Mouse (Mus musculus): ENCODE measurements around the gene Cntn1.

Cntn1 gene

DNA sequence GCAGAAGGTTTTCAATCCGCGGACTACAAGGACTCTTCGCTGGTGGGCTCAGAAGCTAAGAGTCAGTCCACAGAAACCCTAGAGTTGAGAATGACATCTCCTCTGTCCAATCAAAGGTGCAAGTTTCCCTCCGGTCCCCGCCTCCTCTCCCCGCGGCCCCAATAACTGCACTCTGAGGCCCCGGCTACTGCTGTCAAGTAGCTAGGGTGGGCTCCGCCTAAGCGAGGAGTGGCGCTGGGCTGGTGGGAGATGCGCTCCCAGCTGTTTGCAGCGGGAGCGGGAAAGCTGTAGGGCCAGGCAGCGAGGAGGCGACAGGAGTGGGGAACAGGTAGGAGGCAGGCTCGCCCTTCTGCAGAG lies at the start of gene Cntn1:
Cntn1 (plus strand) TSS at position 170 of the 357 bp plus-strand sequence.
- DNase-seq, result peak; percentile 27

DNA sequence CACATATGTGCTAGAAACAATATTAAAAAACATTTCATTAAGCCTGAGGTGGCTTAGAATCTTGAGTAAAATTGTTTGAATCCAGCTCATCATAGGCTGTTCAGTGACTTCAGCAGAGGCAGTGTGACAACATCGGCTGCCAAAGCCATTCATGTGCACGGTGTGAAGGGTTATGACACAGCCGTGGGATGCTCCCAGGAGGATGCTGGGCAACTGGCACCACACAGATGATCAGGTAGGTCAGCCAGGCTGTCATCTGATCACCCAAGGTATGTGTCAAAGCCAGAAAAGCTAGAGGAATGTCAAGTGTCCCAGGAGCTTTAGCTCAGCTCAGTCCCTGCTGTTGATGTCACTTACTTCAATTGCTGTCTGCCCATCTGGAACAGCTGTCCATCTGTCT lies 49.5 kb upstream of the Cntn1 start:
- no peak for DNase-seq

DNA sequence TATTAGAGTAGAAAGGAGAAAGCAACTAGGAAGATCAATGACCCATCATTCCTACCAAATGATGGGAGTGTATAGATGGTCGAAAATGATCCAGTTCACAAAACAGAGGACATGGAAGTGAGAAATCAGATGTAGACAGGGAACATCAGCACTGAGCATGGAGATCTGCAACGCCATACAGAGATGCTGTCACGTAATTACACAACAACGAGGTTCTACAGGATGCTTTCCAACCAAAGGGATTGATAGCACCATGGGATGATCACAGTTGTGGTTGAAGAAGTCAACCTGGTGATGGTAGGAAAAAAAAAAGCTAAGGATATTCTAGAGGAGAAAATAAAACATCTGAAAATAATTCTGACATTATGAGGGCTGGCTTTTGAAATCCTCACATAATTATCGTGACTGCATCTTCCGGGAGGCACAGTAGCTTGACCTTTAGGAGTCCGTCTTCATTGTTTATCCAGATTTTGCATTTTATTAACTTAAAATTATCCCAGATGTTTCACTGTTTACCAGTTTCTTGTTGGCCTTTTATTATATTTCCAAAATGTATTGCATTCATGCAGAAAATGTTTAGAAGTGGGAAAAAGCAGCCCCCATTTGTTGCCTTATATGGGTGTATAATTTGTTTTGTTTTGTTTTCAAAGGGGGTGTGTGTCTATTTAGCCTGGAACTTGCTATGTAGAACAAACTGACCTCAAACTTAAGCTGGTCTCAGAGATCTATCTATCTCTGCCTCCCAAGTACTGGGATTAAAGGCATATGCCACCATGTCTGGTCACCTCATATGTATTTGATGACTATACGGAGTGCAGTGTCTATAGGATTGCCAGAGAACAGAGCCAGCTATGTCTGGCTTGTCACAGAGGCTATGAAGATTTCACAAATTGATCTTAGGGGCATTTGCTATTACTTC lies 38.5 kb upstream of the Cntn1 start:
- DNase-seq, result no peak

DNA sequence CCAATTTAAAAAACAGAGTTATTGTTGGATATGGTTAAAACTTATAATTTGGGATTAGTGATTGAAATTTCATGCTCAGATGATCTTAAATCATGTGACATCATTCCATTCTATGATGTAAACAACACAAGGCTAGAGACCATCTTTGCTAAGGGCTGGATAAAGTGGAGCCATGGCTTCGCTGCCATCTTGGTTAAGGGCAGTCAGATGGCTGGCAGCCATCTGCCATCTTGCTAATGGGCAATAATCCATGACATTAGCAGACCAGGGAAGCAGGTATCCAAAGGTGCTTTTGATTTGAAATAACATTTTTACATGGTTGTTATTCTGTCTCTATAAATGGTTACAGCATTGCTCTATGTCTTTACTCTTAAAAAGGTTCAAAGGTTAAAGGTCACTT lies 16.9 kb upstream of the Cntn1 start:
- no peak for DNase-seq

DNA sequence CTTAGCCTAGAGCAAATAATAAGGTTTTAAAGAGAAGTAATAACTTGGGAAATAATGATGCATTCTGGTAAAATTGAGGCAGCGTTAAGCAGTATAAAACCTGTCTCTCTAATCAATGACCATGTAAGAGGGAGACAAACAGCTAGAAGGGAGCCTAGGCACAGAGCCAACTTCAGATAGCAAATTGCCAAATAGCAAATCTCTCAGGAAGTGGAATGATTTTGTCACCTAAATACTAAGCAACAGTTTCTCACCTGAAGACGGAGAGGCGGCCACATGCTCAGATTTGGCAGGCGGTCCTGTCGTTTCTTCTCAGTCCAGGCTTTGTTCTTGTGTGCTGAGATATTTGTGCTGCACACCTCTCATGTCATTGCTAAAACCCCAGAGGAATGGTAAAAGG lies 8.4 kb upstream of the Cntn1 start:
- no peak for DNase-seq

DNA sequence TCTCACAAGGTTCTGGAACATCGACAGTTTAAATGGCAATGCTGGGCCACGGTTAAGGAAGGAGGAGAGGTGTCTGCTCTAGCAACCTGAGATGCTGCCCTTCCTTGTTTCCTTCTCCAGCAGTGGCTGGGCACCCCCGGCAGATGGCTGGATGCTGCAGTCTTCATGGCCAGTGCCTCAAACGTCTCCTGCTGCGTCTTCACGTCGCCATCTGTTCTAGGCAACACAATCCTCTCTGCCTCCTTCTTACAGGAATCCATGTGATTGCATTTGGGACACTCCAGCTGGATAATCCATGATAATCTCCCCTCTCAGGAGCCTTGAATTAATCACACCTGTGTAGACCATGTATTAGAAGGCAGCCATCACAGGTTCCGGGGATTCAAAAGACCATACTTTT lies 4.9 kb upstream of the Cntn1 start:
- DNase-seq, result no peak

DNA sequence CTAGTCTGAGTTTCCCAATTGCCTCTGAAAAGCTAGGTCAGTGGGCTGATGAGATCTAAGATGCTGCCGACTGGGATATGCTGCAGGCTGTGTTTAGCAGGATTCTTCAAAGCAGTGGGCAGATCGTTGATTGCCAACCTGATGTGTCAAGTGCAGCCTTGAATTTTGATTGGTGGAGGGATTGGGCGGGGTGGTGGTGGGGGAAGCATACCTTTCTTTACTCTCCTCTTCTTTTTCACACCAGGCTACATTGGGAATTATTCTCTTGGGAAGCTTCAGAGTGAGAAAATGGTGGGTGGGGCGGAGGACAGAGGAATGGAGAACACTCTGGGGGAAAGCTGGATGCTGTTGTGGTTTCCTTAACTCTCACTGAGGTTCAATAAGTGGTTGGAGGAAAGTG lies 2.9 kb upstream of the Cntn1 start:
- DNase-seq, result no peak

DNA sequence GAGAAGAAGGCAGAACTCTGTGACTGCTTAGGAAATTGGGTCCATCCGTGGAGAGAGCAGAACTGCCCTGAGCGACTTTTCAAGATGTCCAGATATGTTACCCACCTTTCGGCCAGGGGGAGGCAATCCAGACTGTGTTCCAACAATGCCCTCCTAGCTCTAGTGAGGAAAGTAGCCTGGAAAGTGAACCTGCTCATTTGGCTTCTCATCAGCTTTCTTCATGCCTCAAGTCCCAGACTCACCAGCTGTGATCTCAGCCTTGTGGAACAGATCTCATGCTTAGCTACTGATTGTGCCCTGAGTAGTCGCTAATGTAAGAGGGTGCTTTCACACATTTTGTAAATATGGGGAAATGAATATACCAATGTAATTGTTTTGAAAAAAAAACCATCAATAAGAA lies 2.4 kb upstream of the Cntn1 start:
- no peak for DNase-seq

DNA sequence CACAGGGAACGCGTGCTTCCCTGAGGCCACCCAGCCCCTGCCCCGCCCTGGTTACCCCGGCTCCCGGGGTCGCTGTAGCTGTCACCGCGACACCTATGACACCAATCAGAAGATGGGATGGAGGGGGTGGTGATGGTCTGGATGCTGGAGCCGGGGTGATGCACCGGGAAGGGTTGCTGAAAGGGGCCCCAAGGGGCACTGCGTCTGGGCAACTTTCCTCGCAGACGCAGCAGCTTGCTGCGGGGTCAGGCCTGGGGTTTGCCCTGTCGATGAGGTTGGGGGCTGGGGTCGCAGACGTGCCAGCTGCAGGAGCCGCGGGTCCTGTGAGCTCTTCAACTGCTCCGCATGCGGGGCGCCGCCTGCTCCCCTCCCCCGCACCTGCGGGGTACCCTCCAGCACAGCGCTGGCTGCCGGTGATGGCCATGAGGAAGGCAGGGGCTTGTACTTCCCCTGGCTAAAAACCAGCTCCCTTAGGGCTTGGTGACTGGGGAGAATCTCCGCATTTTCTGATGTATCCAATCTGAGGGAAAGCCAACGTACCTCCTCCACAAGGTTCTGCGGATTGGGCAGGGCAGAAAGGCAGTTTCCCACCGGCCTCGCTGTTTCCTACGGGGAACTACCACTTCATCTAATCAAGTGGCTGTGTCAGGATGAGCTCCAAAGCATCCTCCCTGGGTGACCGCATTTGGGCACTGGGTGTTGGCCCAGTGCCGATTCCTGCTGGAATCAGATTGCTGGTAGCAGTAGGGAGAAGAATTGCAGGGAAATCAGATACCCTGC lies 578 bp downstream of the Cntn1 start:
- peak; percentile 12 for DNase-seq

DNA sequence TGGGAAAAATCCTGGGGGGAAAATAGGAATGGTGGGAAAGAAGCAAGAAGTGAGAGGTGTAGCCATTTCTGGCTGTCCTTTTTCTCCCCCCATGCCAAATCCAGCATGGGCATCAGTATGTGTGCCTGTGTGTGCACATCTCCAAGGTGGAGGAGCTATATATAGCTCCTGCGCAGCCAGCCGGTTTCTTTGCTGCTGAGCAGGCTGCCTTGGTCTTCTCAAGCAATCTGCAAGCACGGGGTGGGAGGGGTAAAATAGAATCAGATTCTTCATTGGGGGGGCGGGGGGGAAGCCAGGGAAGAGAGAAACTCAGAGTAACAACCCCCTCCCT lies 1.1 kb downstream of the Cntn1 start:
- no peak for DNase-seq

DNA sequence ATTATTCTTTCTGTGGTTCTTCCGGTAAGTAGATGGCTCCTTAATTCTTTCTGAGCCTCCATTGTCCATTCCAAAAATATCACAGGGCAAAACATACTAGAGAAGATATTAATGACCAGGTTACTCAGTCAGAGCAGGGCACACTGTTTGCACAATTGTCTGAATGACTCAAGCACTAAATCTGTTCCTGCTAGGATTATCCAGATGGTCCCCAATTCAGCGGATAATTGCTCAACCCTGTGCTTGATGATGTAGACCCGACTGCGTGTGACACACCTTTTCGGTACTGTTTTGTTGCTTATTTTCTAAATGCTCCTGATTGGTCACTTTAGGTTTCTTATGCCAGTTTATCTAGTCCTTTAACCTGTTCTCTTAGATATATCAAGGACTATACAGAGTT lies 6.6 kb downstream of the Cntn1 start:
- DNase-seq, result no peak

DNA sequence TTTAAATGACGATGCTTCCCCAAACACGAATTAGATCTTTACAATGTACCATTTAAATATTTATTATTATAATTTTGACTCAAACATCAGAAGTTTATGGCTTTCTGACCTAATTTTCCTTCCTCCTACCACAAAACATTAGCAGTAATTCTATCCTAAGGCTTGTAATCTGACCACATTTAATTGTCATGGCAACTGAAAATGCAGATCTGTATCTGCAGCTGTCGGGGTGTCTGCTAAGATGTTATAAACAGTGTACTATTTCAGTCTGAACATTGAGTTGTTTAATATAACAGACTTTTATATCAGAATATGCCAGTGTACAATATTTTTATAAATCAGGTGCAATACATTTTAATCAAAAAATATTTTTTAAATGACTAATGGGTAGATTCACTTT lies 10.0 kb downstream of the Cntn1 start:
- no peak for DNase-seq

DNA sequence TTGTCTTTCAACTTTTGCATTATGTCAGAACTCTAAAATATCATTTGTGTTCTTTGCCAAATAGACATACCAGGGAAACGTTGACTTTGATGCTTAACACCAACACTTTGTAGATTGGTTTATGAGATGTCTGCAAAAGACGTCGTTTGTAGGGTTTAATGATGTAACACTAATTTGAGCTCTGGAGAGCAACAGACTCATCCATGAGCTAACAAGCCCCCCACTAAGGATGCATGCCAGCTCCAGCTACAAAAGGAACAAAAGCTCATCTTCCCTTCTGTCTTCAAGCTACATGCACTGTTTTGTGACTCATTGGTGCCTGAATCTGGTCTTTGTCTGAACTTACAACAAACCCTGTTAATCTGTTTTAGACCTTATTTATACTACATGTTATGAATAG lies 28.5 kb downstream of the Cntn1 start:
- DNase-seq, result no peak

DNA sequence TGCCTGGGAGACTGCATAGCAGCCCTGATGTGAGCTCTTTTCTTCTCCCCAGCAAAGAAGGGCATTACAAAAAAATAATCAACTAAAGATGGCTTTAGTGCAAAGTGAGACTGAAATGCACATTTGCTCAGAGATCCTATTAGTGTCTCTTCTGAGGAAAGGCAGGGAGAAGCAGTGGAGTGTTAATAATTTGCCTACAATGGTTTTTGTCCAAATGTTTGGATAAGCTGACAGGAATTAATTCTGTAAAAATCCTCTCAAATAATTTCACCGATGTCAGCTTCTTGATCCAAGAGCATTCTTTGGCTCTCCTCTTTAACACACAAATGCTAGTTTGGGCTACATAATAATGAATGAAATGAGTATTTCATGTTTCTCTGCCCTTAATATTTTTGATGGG lies 34.9 kb downstream of the Cntn1 start:
- no peak for DNase-seq

DNA sequence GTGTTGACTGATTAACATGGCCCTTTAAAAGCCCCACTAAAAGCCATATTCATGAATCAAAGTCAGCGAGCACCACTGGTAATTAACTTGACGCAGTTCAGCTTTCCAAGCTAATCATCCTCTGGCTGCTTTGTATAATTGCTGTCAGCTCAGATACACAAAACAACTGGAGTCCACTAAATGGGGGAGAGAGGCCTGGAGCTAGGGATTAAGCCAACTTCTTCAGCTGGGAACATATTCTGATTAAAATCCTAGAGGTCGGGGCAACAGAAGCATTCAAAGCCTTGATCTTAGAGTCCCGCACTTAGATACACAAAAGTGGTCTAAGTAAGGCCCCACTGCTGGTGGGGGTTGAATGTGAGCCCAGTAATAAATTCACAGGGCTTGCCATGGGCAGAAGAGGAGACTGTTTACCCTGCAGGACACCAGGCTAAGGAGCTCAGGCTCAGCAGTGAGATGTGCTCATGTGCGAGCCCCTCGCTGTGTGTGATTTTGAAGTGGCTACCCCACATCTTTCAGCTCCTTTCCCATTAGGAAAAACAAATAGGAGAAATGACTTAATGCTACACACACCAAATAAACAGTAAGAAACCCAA lies 36.8 kb downstream of the Cntn1 start:
- no peak for DNase-seq

DNA sequence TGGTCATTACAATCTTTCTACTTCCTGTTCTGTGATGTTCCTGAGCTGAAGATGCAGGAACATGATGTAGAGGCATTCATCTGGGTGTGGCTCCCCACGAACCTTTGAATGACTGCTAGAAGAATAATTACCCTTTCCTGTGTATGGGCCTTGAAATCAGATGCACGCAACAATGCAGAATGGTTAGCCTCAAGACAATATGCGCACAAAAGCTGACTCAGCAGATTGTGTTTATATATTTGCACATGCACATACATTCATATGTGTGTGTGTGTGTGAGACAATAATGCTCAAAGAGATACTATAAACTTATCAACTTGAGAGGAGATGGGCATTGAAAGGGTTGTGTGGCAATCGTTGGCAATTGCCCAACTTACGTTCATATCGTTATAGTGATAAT lies 39.8 kb downstream of the Cntn1 start:
- no peak for DNase-seq

DNA sequence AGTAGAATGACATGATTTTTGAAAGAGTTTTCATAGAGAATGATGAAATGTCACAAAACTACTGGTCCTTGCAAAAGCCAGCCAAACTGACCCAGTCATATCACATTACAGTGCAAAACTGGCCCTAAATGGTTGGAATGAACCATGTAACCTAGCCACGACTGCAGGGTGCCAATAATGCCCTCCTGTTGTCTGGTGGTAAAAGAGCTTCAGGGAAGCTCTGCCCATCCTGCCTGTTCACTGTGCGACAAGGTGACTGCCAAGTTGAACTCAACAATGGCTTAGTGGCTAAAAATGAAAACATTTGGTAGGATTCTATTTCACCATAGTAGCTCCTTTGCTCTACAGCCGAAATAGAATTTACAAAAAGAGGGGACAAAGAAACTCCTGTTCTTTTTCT lies 41.1 kb downstream of the Cntn1 start:
- no peak for DNase-seq

DNA sequence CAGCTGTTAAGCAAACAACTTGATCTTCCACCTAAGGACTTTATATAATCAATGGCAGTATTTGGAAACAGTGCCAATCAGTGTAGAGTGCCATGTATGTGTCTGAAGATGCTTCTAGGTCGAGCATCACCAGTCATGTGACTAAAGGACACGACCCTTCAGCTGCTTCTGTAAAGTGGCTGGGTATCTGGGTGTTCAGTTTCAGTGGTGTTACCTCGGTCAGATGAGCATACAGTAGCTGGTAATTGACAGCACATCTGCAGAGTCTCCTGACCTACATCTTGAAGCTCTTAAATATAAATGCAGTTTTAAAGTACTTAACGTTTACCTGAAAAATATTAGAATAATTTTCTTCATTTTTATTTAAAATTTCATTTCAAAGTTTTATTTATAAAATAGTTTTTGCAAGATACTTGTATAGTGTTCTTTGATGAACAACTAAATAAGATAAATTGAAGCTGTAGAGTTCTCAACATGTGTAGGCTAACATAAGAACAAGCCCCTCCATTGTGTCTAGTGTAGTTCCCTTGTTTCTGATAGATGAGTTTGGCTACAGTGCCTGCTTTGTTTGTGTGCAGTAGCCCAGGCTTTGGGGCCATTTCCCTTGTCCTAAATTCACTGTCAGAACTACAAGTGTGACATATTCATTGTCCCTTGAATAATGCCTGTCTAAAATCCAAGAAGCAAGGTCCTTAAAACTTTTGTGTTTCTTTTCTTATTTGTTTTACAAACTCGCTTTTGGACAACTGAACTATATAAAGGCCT lies 48.6 kb downstream of the Cntn1 start:
- no peak for DNase-seq

DNA sequence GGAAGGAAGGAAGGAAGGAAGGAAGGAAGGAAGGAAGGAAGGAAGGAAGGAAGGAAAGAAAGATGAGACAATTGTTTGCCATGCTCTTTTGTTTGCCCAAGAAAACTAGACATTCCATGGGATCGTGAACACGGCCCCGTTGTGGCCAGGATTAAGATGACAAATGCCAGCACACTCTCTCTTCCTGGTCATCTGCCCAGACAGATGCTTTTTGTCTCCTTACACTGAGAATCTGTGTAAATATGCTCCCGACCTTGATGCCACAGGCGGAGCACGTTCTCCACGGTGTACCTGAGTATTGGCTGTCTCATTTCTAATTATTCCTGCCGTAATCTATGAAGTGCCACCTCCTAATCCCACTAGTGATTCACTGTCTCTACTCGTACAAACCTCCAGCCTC lies 51.0 kb downstream of the Cntn1 start:
- DNase-seq, result no peak

DNA sequence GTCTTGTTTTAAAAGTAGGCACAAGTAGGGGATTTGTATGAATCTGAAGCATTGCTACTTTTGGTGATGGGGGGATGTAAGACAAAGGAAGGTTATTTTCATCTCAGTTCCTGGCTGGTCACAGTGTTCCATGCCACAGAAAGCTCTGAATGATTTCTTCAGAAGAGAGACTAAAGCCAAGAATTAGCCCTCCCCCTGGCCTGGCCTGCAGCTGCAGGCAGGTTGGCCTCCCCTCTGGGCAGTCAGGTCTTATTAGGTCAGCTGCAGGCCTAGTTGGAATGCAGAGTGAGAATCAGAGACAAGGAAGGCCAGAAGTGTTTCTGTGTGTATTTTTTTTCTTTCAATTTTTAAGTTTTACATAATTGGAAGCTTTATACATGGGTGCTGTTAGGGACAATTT lies 61.5 kb downstream of the Cntn1 start:
- DNase-seq, result no peak

DNA sequence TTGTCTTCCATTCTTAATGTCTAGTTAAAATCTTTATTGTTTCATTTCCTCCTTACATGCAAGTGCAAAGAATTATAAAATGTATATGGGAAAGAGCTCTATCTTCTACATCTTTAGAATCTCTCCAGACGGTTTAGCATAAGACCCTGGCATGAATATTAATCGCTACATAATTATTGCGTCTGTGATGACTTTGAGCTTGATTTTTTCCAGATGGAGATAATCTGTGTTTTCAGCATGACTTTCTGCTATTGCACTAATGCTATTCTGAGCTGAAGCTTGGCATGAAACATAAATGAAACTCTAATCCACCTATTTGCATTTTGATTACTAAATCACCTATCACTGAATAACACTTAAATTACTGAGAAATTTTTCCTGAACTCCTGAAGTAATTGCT lies 82.0 kb downstream of the Cntn1 start:
- DNase-seq, result no peak

DNA sequence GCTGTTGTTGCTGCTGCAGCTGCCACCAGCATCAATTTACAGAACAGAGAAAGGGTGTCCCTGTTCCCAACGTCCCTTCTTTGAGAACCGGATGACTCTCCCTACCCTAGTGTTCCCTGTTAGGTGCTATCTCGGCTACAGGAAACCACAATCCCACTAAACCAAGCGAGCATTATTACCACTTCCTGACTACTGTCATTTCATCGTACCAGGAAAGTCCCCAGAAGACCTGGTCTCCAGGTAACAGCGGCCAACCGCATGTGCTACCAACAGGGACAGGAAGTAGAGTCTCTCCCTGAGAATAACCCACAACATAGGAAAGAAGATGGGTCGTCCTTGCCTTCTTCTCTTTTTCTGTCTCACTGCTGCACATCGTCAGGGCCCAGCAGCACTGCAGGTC lies 83.3 kb downstream of the Cntn1 start:
- DNase-seq, result peak; percentile 7

DNA sequence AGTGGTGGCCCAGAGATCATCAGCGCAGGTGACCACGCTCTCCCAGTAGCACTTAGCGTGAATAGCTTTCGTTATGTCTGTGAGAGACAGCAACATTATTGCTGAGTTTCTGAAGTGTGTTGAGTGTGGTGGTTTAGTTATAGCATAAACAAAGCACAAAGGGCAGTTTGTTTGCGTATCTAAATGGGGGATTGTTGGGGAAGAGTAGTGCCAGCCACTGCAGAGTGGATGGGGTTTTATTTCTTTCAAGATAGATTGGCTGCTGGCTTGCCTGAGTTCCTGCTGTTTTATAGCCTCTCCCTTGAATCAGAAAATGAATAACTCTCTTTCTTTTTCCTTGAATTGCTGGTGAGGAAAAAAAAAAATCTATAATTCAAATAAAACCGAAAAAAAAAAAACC lies 86.1 kb downstream of the Cntn1 start:
- no peak for DNase-seq

All from thymus, postnatal 4 days (tissue).